Mouse (Mus musculus) adrenal gland, postnatal 14 days (tissue): ENCODE results near the gene Zc4h2. TPM values are rescaled to one million over a fixed set of nuclear protein-coding genes. Genes with fewer than 3 reads are reported as not detected.

ENCODE experiments used
- DNase-seq: peaks from one replicate; pipeline ENCODE4 v3.0.0; 2021; ENCODE audit warnings: mixed read lengths
- long read RNA-seq, 2 experiments: library from polyadenylated mRNA; stranded (forward); transcript quantifications; one replicate each; pipeline ENCODE4 v2.0.0; 2021
- total RNA-seq: library from RNA; stranded (reverse); gene quantifications from 2 replicates; pipeline ENCODE4 v1.2.3, GENCODE M21; 2021

Gene Zc4h2
- total RNA-seq, result 3.8 and 3.9 TPM in 2 replicates
- long read RNA-seq, experiment 1, partial matches to known transcripts, result 2 of 4 reads
- long read RNA-seq, experiment 1, other reads (novel, unspliced or antisense), result 0 of 4 reads
- long read RNA-seq, experiment 2, partial matches to known transcripts, result 0 of 3 reads
- long read RNA-seq, experiment 2, other reads (novel, unspliced or antisense), result 1 of 3 reads

DNA sequence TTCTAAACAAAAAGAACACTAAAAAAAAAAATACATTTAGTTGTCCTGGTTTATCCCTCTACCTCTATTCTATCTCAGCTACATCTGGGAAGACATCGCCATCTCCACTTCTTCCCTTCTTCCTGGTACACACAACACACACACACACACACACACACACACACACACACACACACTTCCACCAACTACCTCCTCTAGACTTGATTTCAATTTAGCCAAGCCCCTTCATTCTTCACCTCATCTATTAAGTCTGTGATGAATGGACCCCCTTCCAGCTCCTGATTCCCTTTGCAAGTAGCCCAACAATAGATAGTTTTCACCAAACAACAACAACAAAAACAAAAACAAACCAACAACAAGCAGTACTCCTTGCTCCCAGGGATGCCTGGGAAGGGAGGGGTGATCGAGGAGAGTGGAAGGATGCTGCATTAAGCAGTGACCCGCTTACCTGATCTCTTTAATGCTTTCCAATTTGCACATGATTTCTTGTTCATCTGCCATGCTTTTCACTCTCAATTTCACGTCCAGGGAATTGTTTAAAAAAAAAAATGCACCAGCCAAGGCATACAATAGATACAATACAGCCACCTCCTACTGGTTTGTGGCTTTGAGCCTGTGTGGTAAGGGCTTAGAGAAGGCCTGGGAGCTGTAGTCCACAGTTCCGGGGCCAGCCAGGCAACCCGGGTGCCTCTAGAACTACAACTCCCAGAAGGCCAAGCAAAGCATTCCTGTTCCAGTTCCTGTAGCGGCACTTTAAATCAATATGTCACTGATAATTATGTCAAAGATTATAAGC is at the start of gene Zc4h2:
TSS of gene Zc4h2 (minus strand) at position 706 of the 796 bp plus-strand sequence.
- DNase-seq, result peak; percentile 77

DNA sequence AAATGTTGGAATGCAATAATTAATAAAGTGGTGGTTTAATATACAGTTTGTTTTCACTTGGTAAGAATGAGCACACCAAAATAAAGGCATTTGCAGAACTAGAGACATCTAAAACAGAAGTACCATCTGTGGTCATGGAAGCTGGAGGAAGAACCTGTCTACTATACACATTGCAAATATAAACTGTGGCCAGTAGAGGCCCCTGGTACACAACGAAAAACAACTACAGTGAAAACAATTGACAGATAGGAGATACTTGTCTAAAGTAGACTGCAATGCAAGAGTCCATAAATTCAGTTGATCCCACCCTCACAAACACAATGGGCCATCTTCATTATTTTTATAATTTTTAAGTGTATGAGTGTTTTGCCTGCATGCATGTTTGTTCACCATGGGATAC is 28.8 kb upstream of the Zc4h2 start:
- no peak for DNase-seq

DNA sequence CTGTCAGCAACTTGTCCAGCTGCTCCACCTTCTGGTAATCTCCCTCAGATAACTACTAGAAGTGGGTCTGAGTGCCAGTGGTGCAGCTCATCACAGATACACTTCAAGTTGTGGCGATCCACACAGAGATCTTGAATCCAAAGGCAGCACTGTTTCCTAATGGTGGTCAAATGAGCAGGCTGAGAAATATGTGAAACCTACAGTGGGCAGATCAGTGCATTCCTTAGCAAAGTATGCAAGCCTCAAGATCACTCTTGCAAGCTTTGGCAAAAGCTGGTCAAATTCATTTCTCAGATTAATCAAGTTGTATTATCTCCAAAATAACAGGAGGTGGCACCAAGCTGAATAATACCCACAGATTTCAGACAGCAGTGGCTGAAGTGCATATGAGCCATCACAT is 23.9 kb upstream of the Zc4h2 start:
- DNase-seq, result no peak

DNA sequence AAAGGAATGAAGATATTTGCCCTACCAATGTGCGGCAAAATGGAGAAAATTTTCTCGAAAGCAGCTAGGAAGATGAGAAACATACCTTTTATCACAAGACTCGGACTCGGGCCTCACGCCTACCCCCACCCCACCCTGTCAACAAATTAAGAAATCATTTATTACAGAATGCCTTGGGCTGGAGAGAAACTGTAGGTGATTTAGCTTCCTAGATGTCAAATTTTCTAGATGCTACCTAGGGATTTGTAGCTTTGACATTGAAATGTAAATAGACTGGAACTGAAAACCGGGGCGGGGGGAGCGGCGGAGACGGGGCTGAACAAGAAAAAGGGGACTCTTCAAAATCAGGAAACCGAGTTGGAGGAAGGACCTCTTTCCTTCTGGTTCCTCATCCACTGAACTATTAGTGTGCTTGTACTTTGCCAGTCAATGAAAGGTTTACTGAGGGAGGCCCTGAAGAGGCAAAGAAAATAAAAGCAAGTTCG is 333 bp upstream of the Zc4h2 start:
- DNase-seq, result no peak

DNA sequence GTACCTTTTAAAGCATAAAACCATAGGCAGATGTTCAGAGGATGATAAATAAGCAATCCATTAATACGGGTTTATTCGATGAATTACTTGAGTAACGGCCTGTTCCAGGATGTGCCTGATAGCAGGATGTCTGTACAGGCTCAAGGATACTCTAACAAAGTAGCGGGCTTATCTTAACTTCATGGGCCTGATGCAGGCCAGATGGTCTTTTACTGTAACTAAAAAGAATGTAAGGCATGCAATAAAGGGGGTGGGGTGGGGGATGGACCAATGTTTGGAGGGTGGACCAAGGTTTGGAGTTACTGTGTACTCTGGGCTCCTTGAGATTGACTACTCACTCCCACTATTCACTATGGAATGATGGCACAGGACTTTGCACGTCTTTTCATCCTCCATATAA is 57.7 kb downstream of the Zc4h2 start:
- no peak for DNase-seq

Other genes with a start within 250 kb of the Zc4h2 start
- gene Amer1, start 213.6 kb downstream of the Zc4h2 start, total RNA-seq, result 10.2 and 11.8 TPM in 2 replicates
- gene Asb12, start 100.5 kb downstream of the Zc4h2 start, total RNA-seq, result 0.37 TPM in 1 of 2 replicates, not detected in the other
- not detected in 2 replicates for gene Pfn5, start 100.4 kb downstream of the Zc4h2 start, total RNA-seq
- gene Zc3h12b, start 53.2 kb upstream of the Zc4h2 start, total RNA-seq, result 3.0 and 3.5 TPM in 2 replicates